8 mouse cellular contexts compared by ENCODE assay signal in genomic region chr6:83161921-83162641, GRCm38 (mm10). TPM values are rescaled to one million over a fixed set of nuclear protein-coding genes. Genes with fewer than 3 reads are reported as not detected.
A peak's percentile ranks its signal among the peaks of the same experiment; 100 is the strongest.
DNase-seq lines count a peak whose midpoint lies in the region; ATAC-seq and TF ChIP-seq lines count a peak whose summit lies in the region.

No protein-coding gene starts in this region.

- H3K27ac ChIP-seq in left cerebral cortex, adult 2 months = no peak overlapping the region
- H3K27ac ChIP-seq in embryonic facial prominence, embryonic 12.5 days = no peak overlapping the region
- H3K27ac ChIP-seq in hindbrain, embryonic 11.5 days (ENCODE audit: low read depth, low read length) = no peak overlapping the region
- H3K27ac ChIP-seq in limb, embryonic 14.5 days (replicated peaks; ENCODE audit: low read depth, low read length) = no peak overlapping the region
- H3K27ac ChIP-seq in midbrain, embryonic 15.5 days = no peak overlapping the region

- DNase-seq in left cerebral cortex, adult 2 months (ENCODE audit: extremely low spot score in 1 of 2, low spot score in 2 of 2) = no peak
- no peak for DNase-seq in left cerebral cortex, adult 9 months (ENCODE audit: low spot score in 2 of 2)
- peak; percentile 51 for DNase-seq in hindbrain, embryonic 11.5 days (ENCODE audit: low spot score)
- DNase-seq in limb, embryonic 14.5 days (ENCODE audit: low spot score) = no peak
- no peak for DNase-seq in right cerebral cortex, postnatal 4 days
- no peak for DNase-seq in layer of hippocampus, adult 11-12 months (ENCODE audit: low spot score)

- H3K36me3 ChIP-seq in embryonic facial prominence, embryonic 12.5 days = no peaks in the 10 kb centered on the region
- no peaks in the 10 kb centered on the region for H3K36me3 ChIP-seq in hindbrain, embryonic 11.5 days (ENCODE audit: control insufficient read depth, insufficient read depth, low read length)
- H3K36me3 ChIP-seq in limb, embryonic 14.5 days (ENCODE audit: control insufficient read depth, insufficient read depth, low read length) = no peaks in the 10 kb centered on the region
- no peaks in the 10 kb centered on the region for H3K36me3 ChIP-seq in midbrain, embryonic 15.5 days (replicated peaks)

- H3K27me3 ChIP-seq in embryonic facial prominence, embryonic 12.5 days = peaks cover 30% of the 10 kb centered on the region
- H3K27me3 ChIP-seq in hindbrain, embryonic 11.5 days (ENCODE audit: control insufficient read depth, insufficient read depth, low read length) = peaks cover 31% of the 10 kb centered on the region
- H3K27me3 ChIP-seq in limb, embryonic 14.5 days (ENCODE audit: control insufficient read depth, insufficient read depth, low read length) = peaks cover 28% of the 10 kb centered on the region
- peaks cover 32% of the 10 kb centered on the region for H3K27me3 ChIP-seq in midbrain, embryonic 15.5 days (replicated peaks)

- no peaks in the 10 kb centered on the region for H3K9me3 ChIP-seq in embryonic facial prominence, embryonic 12.5 days
- H3K9me3 ChIP-seq in hindbrain, embryonic 11.5 days (ENCODE audit: control insufficient read depth, low read length) = no peaks in the 10 kb centered on the region
- H3K9me3 ChIP-seq in limb, embryonic 14.5 days (ENCODE audit: control insufficient read depth, low read length) = no peaks in the 10 kb centered on the region
- H3K9me3 ChIP-seq in midbrain, embryonic 15.5 days = no peaks in the 10 kb centered on the region

- H3K4me1 ChIP-seq in embryonic facial prominence, embryonic 12.5 days = peaks cover 19% of the 10 kb centered on the region
- peaks cover 6% of the 10 kb centered on the region; the same call in 1 of the 2 replicates for H3K4me1 ChIP-seq in hindbrain, embryonic 11.5 days (replicated peaks; ENCODE audit: control insufficient read depth, insufficient read depth, low read length)
- peaks cover 21% of the 10 kb centered on the region for H3K4me1 ChIP-seq in limb, embryonic 14.5 days (ENCODE audit: control insufficient read depth, insufficient read depth, low read length)
- peaks cover 32% of the 10 kb centered on the region for H3K4me1 ChIP-seq in midbrain, embryonic 15.5 days

- no peak for ATAC-seq in embryonic facial prominence, embryonic 12.5 days (ENCODE audit: insufficient number of reproducible peaks, insufficient read depth, low FRiP score, low TSS enrichment)
- no peak for ATAC-seq in hindbrain, embryonic 11.5 days (ENCODE audit: low FRiP score)
- no peak for ATAC-seq in limb, embryonic 14.5 days (ENCODE audit: low FRiP score, low read depth)
- no peak for ATAC-seq in midbrain, embryonic 15.5 days (replicated peaks)

- peak overlapping the region; percentile 43 for H3K9ac ChIP-seq in embryonic facial prominence, embryonic 12.5 days
- peak overlapping the region; percentile 23; the same call in 1 of the 2 replicates for H3K9ac ChIP-seq in hindbrain, embryonic 11.5 days (ENCODE audit: low read depth, low read length)
- H3K9ac ChIP-seq in limb, embryonic 14.5 days (ENCODE audit: low read depth, low read length, severe bottlenecking) = peak overlapping the region; percentile 46
- H3K9ac ChIP-seq in midbrain, embryonic 15.5 days = peak overlapping the region; percentile 2; the same call in 1 of the 2 replicates

- TF ChIP-seq POLR2A in limb, embryonic 14.5 days (IDR thresholded peaks at IDR 0.05; ENCODE audit: borderline replicate concordance, extremely low read depth, insufficient read depth, insufficient read length) = no peak

- peak overlapping the region; percentile 18 for H3K4me3 ChIP-seq in left cerebral cortex, adult 2 months
- H3K4me3 ChIP-seq in embryonic facial prominence, embryonic 12.5 days = peak overlapping the region; percentile 40
- H3K4me3 ChIP-seq in hindbrain, embryonic 11.5 days (ENCODE audit: low read depth, low read length) = peak overlapping the region; percentile 25
- peak overlapping the region; percentile 44 for H3K4me3 ChIP-seq in limb, embryonic 14.5 days (replicated peaks; ENCODE audit: low read length)
- H3K4me3 ChIP-seq in midbrain, embryonic 15.5 days = peak overlapping the region; percentile 25

- H3K4me2 ChIP-seq in embryonic facial prominence, embryonic 12.5 days (replicated peaks) = peak overlapping the region; percentile 72
- H3K4me2 ChIP-seq in hindbrain, embryonic 11.5 days (replicated peaks; ENCODE audit: low read depth, low read length) = peak overlapping the region; percentile 39
- peak overlapping the region; percentile 89 for H3K4me2 ChIP-seq in limb, embryonic 14.5 days (replicated peaks; ENCODE audit: low read depth, low read length, severe bottlenecking)
- H3K4me2 ChIP-seq in midbrain, embryonic 15.5 days = peak overlapping the region; percentile 44

- TF ChIP-seq CTCF in left cerebral cortex, adult 2 months (IDR thresholded peaks at IDR 0.05) = no peak

- intact Hi-C loops in left cerebral cortex, adult 2 months (cut with DNase I) = no loop called here

- under 1% methylated on average over 49 of the region's 49 CpGs for WGBS in embryonic facial prominence, embryonic 12.5 days
- 1% methylated on average over 49 of the region's 49 CpGs for WGBS in hindbrain, embryonic 11.5 days
- under 1% methylated on average over 47 of the region's 49 CpGs for WGBS in limb, embryonic 14.5 days
- WGBS in midbrain, embryonic 15.5 days = 1% methylated on average over 49 of the region's 49 CpGs

RNA-seq across cellular contexts. Expression of gene Dctn1, which starts 3.6 kb away (rescaled TPM):
- total RNA-seq in left cerebral cortex, adult 2 months (2021) = 100 to 1,000 TPM; 369 to 376 TPM
- polyA plus RNA-seq in embryonic facial prominence, embryonic 12.5 days (2016; fragmentation: Nextera tagmentation; extraction: Ambion mirVana) = 121 and 126 TPM in 2 replicates
- polyA plus RNA-seq in hindbrain, embryonic 11.5 days (2014; fragmentation: Nextera tagmentation; extraction: Ambion mirVana) = 75.1 and 81.6 TPM in 2 replicates
- polyA plus RNA-seq in limb, embryonic 14.5 days (2012; rRNA removed) = 128 and 140 TPM in 2 replicates
- 82.0 and 89.0 TPM in 2 replicates for polyA plus RNA-seq in limb, embryonic 14.5 days (2014; fragmentation: Nextera tagmentation; extraction: Ambion mirVana)
- polyA plus RNA-seq in midbrain, embryonic 15.5 days (2015; fragmentation: Nextera tagmentation; extraction: Ambion mirVana) = 162 TPM in 2 replicates

RNA-seq across cellular contexts. Expression of gene 1700003E16Rik, which starts 5.9 kb away (rescaled TPM):
- total RNA-seq in left cerebral cortex, adult 2 months (2021) = 10 to 100 TPM; 30.9 to 35.6 TPM
- polyA plus RNA-seq in embryonic facial prominence, embryonic 12.5 days (2016; fragmentation: Nextera tagmentation; extraction: Ambion mirVana) = 2.8 and 2.9 TPM in 2 replicates
- polyA plus RNA-seq in hindbrain, embryonic 11.5 days (2014; fragmentation: Nextera tagmentation; extraction: Ambion mirVana) = 3.7 TPM in 2 replicates
- 0.21 and 0.26 TPM in 2 replicates for polyA plus RNA-seq in limb, embryonic 14.5 days (2012; rRNA removed)
- 1.7 and 1.9 TPM in 2 replicates for polyA plus RNA-seq in limb, embryonic 14.5 days (2014; fragmentation: Nextera tagmentation; extraction: Ambion mirVana)
- 9.5 and 12.0 TPM in 2 replicates for polyA plus RNA-seq in midbrain, embryonic 15.5 days (2015; fragmentation: Nextera tagmentation; extraction: Ambion mirVana)

RNA-seq across cellular contexts. Expression of gene Wdr54, which starts 5.9 kb away (rescaled TPM):
- total RNA-seq in left cerebral cortex, adult 2 months (2021) = 10 to 100 TPM; 26.0 to 26.6 TPM
- polyA plus RNA-seq in embryonic facial prominence, embryonic 12.5 days (2016; fragmentation: Nextera tagmentation; extraction: Ambion mirVana) = 10.0 and 11.3 TPM in 2 replicates
- 12.3 and 13.8 TPM in 2 replicates for polyA plus RNA-seq in hindbrain, embryonic 11.5 days (2014; fragmentation: Nextera tagmentation; extraction: Ambion mirVana)
- polyA plus RNA-seq in limb, embryonic 14.5 days (2012; rRNA removed) = 13.1 and 17.9 TPM in 2 replicates
- 5.5 and 7.3 TPM in 2 replicates for polyA plus RNA-seq in limb, embryonic 14.5 days (2014; fragmentation: Nextera tagmentation; extraction: Ambion mirVana)
- 20.8 and 21.6 TPM in 2 replicates for polyA plus RNA-seq in midbrain, embryonic 15.5 days (2015; fragmentation: Nextera tagmentation; extraction: Ambion mirVana)

RNA-seq across cellular contexts. Expression of gene Rtkn, which starts 26.8 kb away (rescaled TPM):
- 10 to 100 TPM; 87.0 to 97.5 TPM for total RNA-seq in left cerebral cortex, adult 2 months (2021)
- 51.3 and 54.6 TPM in 2 replicates for polyA plus RNA-seq in embryonic facial prominence, embryonic 12.5 days (2016; fragmentation: Nextera tagmentation; extraction: Ambion mirVana)
- polyA plus RNA-seq in hindbrain, embryonic 11.5 days (2014; fragmentation: Nextera tagmentation; extraction: Ambion mirVana) = 17.7 and 18.3 TPM in 2 replicates
- 151 and 218 TPM in 2 replicates for polyA plus RNA-seq in limb, embryonic 14.5 days (2012; rRNA removed)
- polyA plus RNA-seq in limb, embryonic 14.5 days (2014; fragmentation: Nextera tagmentation; extraction: Ambion mirVana) = 40.7 and 46.2 TPM in 2 replicates
- polyA plus RNA-seq in midbrain, embryonic 15.5 days (2015; fragmentation: Nextera tagmentation; extraction: Ambion mirVana) = 10.9 and 15.3 TPM in 2 replicates

RNA-seq across cellular contexts. Expression of gene Ino80b, which starts 36.9 kb away (rescaled TPM):
- 10 to 100 TPM; 19.9 to 22.2 TPM for total RNA-seq in left cerebral cortex, adult 2 months (2021)
- 17.9 and 21.4 TPM in 2 replicates for polyA plus RNA-seq in embryonic facial prominence, embryonic 12.5 days (2016; fragmentation: Nextera tagmentation; extraction: Ambion mirVana)
- polyA plus RNA-seq in hindbrain, embryonic 11.5 days (2014; fragmentation: Nextera tagmentation; extraction: Ambion mirVana) = 18.5 and 21.3 TPM in 2 replicates
- 35.9 and 36.8 TPM in 2 replicates for polyA plus RNA-seq in limb, embryonic 14.5 days (2012; rRNA removed)
- polyA plus RNA-seq in limb, embryonic 14.5 days (2014; fragmentation: Nextera tagmentation; extraction: Ambion mirVana) = 14.7 and 14.9 TPM in 2 replicates
- polyA plus RNA-seq in midbrain, embryonic 15.5 days (2015; fragmentation: Nextera tagmentation; extraction: Ambion mirVana) = 13.6 and 15.1 TPM in 2 replicates

Comparison
In these comparisons a context has a peak if more than half of its experiments do, and no peak if none do; other contexts are left out.
1. H3K4me2 ChIP-seq: peak in every context shown above with its lines; median percentile 89 in limb, embryonic 14.5 days; 72 in embryonic facial prominence, embryonic 12.5 days; 44 in midbrain, embryonic 15.5 days; 39 in hindbrain, embryonic 11.5 days.